Mouse (Mus musculus) limb, embryonic 11.5 days (tissue): ENCODE results near the gene Nsa2. TPM values are rescaled to one million over a fixed set of nuclear protein-coding genes. Genes with fewer than 3 reads are reported as not detected.

Experiments
- ATAC-seq: fragments of 200-750 bp; cut with Nextera tagmentation; 2 replicates; pipeline ENCODE4 v1.8.0; 2017; ENCODE audit warnings: low read depth; ENCODE audit not compliant: insufficient number of reproducible peaks, low FRiP score, low TSS enrichment
- DNase-seq: peaks from one replicate; pipeline ENCODE4 v3.0.0-alpha.2; 2015; ENCODE audit warnings: low spot score
- H3K27ac ChIP-seq: fragments of 300-500 bp; sonication (generic); replicated peaks from 2 replicates; pipeline ENCODE4 v1.5.1; 2014; ENCODE audit warnings: low read depth, mild to moderate bottlenecking, low read length
- H3K27me3 ChIP-seq: fragments of 300-500 bp; sonication (generic); 2 replicates; pipeline ENCODE4 v1.6.1; 2014; ENCODE audit warnings: mild to moderate bottlenecking, low read length, mixed read lengths; ENCODE audit not compliant: control insufficient read depth, insufficient read depth
- H3K36me3 ChIP-seq: fragments of 300-500 bp; sonication (generic); 2 replicates; pipeline ENCODE4 v1.6.1; 2014; ENCODE audit warnings: mild to moderate bottlenecking, low read length, moderate library complexity, mixed read lengths; ENCODE audit not compliant: control insufficient read depth, insufficient read depth
- H3K4me1 ChIP-seq: fragments of 300-500 bp; sonication (generic); 2 replicates; pipeline ENCODE4 v1.6.1; 2014; ENCODE audit warnings: low read length, mixed read lengths; ENCODE audit not compliant: control insufficient read depth, insufficient read depth
- H3K4me2 ChIP-seq: fragments of 300-500 bp; sonication (generic); 2 replicates; pipeline ENCODE4 v1.6.1; 2014; ENCODE audit warnings: low read depth, mild to moderate bottlenecking, moderate library complexity; ENCODE audit not compliant: severe bottlenecking
- H3K4me3 ChIP-seq: fragments of 300-500 bp; sonication (generic); 2 replicates; pipeline ENCODE4 v1.5.1; 2014; ENCODE audit warnings: low read depth, low read length
- H3K9ac ChIP-seq: fragments of 300-500 bp; sonication (generic); 2 replicates; pipeline ENCODE4 v1.6.1; 2014; ENCODE audit warnings: mild to moderate bottlenecking, low read length
- H3K9me3 ChIP-seq: fragments of 300-500 bp; sonication (generic); 2 replicates; pipeline ENCODE4 v1.6.1; 2016; ENCODE audit warnings: low read length; ENCODE audit not compliant: control insufficient read depth
- WGBS: fragments of 180-500 bp; shearing (Covaris S2); extraction: QIAGEN DNeasy Blood & Tissue Kit; methylation state at CpG from one replicate; pipeline ENCODE4 v1.1.7; 2014; 5-methylcytosine and 5-hydroxymethylcytosine counted together
- polyA plus RNA-seq: library from polyadenylated mRNA; unstranded; fragments of >200 nt; fragmentation: Nextera tagmentation; extraction: Ambion mirVana; gene quantifications from 2 replicates; pipeline ENCODE4 v1.2.1, GENCODE M21; 2014

The Nsa2 gene
- polyA plus RNA-seq, result 79.1 and 82.7 TPM in 2 replicates

GRCm38 (mm10) chr13:97137466-97138400 lies at the start of gene Nsa2, which contains the start of gene Gfm2:
Nsa2 (minus strand) TSS chr13:97137937.
Gfm2 (plus strand) TSS chr13:97137937.
- Histone ChIP-seq H3K4me1 (peaks cover 2% of the 10 kb centered on the region; the same call in 1 of the 2 replicates), H3K4me3 (peak within 1 kb of the TSS; percentile 81), H3K4me2 (peak within 1 kb of the TSS; percentile 57), H3K36me3 (peaks cover 7% of the 10 kb centered on the region; the same call in 1 of the 2 replicates), H3K27ac (peak within 1 kb of the TSS; percentile 36; the same call in 1 of the 2 replicates), H3K27me3 (no peaks in the 10 kb centered on the region), H3K9ac (peak within 1 kb of the TSS; percentile 84), H3K9me3 (no peaks in the 10 kb centered on the region)
- ATAC-seq (peak; percentile 89), DNase-seq (peak; percentile 91)
- under 1% methylated on average over 57 of the region's 57 CpGs for WGBS

DNA sequence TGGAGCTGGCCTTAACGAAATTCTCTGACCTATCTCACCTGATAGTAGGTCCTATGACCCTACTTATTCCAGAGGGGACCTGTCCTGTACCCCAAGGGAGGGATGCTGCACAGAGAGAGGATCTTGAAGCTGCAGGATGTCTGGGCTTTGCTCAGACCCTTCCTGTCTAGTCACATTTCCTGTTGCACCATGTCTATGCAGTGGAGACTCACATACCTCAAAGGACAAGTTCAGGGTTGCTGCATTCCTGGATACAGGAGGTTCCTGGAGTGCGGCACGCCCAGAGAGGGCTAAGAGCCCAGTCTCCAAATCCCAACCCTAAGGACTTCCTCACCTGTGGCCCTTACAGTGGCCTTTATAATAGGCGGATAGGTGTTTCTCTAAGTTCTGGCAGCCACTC lies 48.6 kb upstream of the Nsa2 start:
- no peaks in the 10 kb centered on the region for H3K27me3 ChIP-seq
- no peaks in the 10 kb centered on the region; the same call in 1 of the 2 replicates for H3K36me3 ChIP-seq
- DNase-seq (no peak), ATAC-seq (no peak)
- no peak overlapping the region for H3K4me3 ChIP-seq
- no peaks in the 10 kb centered on the region for H3K4me1 ChIP-seq
- no peak overlapping the region for H3K4me2 ChIP-seq
- H3K9ac ChIP-seq, result no peak overlapping the region
- H3K9me3 ChIP-seq, result no peaks in the 10 kb centered on the region
- H3K27ac ChIP-seq, result no peak overlapping the region
- 77% methylated on average over 4 of the region's 4 CpGs for WGBS

GRCm38 (mm10) chr13:97184656-97185055 lies 46.9 kb upstream of the Nsa2 start:
- Histone ChIP-seq H3K36me3 (peaks cover 1% of the 10 kb centered on the region; the same call in 1 of the 2 replicates), H3K27ac (no peak overlapping the region), H3K9ac (no peak overlapping the region), H3K4me3 (no peak overlapping the region), H3K4me1 (no peaks in the 10 kb centered on the region), H3K9me3 (no peaks in the 10 kb centered on the region), H3K4me2 (no peak overlapping the region), H3K27me3 (no peaks in the 10 kb centered on the region)
- 87% methylated on average over 5 of the region's 5 CpGs for WGBS
- ATAC-seq (no peak), DNase-seq (no peak)

DNA sequence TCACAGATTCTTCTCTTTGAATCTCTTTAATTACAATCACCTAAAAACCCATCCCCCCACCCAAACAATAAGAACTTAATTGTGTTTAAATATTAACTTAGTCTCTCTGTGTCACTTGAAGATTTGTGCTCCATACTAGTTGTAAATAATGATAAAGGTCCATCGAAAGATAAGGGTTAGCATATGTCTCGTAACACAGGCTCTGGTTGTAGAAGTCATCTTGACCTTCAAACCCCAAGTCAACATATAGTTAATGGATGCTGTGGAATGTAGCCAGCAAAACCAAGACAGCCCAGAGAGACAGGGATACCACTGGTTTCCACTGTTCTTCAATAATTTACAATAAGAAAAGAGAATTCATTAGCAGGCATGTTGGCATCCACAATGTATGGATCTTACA lies 46.4 kb upstream of the Nsa2 start:
- no peaks in the 10 kb centered on the region for H3K9me3 ChIP-seq
- H3K4me1 ChIP-seq, result no peaks in the 10 kb centered on the region
- no peak overlapping the region for H3K4me2 ChIP-seq
- H3K27ac ChIP-seq, result no peak overlapping the region
- WGBS, result 95% methylated on average over 2 of the region's 2 CpGs
- no peaks in the 10 kb centered on the region for H3K27me3 ChIP-seq
- peaks cover 2% of the 10 kb centered on the region; the same call in 1 of the 2 replicates for H3K36me3 ChIP-seq
- no peak for ATAC-seq
- H3K9ac ChIP-seq, result no peak overlapping the region
- no peak overlapping the region for H3K4me3 ChIP-seq
- no peak for DNase-seq

- H3K4me3 ChIP-seq, result no peak overlapping the region
- DNase-seq (no peak), ATAC-seq (no peak)
- no peak overlapping the region for H3K9ac ChIP-seq
- 78% methylated on average over 4 of the region's 4 CpGs for WGBS
- H3K9me3 ChIP-seq, result no peaks in the 10 kb centered on the region
- no peak overlapping the region for H3K4me2 ChIP-seq
- peaks cover 2% of the 10 kb centered on the region; the same call in 1 of the 2 replicates for H3K36me3 ChIP-seq
- H3K4me1 ChIP-seq, result no peaks in the 10 kb centered on the region
- no peaks in the 10 kb centered on the region for H3K27me3 ChIP-seq
- no peak overlapping the region for H3K27ac ChIP-seq
These were observed 45.1 kb upstream of the Nsa2 start for GRCm38 (mm10) chr13:97182821-97183220.

DNA sequence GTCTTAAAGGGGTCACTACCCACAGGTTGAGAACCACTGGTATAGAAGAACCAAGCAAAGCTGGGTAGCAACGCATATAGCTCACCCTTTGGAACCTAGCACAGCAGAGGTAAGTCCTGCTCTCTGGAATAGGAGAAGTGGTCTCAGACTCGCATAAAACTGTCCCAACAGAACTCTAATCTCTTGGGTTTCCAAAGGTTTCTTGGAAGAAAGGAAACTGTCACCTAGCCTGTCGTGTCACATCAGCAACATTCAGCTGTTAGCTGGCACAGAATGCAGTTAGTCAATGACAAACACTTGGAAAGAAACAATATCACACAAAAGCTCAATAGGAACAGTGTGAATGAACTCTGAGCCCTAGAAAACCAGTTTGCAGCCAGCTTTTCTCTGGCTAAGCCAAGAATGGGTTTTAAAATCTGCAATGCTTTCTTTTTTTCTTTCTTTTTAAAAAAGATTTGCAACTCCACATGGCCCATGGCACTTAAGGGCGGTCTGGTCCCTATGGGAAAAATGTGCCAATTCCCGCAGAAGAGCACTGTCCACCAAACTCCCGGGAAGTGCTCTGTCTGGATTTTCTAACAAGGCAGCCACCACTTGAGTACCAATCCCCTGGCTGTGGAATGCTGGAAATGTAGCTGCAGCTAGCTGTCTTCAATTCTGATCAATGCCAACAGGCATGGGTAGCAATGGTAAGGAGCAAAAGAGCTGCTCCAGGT lies 42.5 kb upstream of the Nsa2 start:
- H3K4me3 ChIP-seq, result no peak overlapping the region
- ATAC-seq (no peak), DNase-seq (no peak)
- no peaks in the 10 kb centered on the region for H3K27me3 ChIP-seq
- 85% methylated on average over 6 of the region's 6 CpGs for WGBS
- H3K9ac ChIP-seq, result no peak overlapping the region
- H3K4me1 ChIP-seq, result no peaks in the 10 kb centered on the region
- peaks cover 7% of the 10 kb centered on the region for H3K36me3 ChIP-seq
- H3K4me2 ChIP-seq, result no peak overlapping the region
- H3K9me3 ChIP-seq, result no peaks in the 10 kb centered on the region
- no peak overlapping the region for H3K27ac ChIP-seq

DNA sequence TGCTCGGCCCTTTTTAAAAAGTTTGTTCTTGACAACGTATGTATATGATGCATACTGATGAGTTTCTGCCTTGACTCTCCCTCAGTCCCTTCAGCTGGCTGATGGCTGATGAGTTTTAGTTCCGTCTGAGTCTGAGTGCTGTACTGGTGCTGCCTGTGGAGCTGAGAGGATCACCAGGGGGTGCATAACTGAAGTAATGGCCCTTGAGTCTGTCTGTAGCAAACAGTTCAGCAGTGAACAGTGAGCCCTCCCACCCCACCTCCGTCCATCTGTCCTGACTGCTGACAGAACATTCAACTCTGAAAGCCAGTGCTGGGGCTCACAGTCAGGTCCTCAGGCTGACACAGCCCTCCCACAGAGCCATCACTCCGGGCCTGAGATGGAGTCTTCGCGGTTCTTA lies 41.2 kb upstream of the Nsa2 start:
- 83% methylated on average over 7 of the region's 7 CpGs for WGBS
- H3K9ac ChIP-seq, result no peak overlapping the region
- no peaks in the 10 kb centered on the region for H3K4me1 ChIP-seq
- ATAC-seq, result no peak
- H3K4me2 ChIP-seq, result no peak overlapping the region
- no peak for DNase-seq
- peaks cover 7% of the 10 kb centered on the region for H3K36me3 ChIP-seq
- H3K27ac ChIP-seq, result no peak overlapping the region
- H3K9me3 ChIP-seq, result no peaks in the 10 kb centered on the region
- H3K4me3 ChIP-seq, result no peak overlapping the region
- no peaks in the 10 kb centered on the region for H3K27me3 ChIP-seq

GRCm38 (mm10) chr13:97176731-97177130 lies 39.0 kb upstream of the Nsa2 start:
- H3K4me2 ChIP-seq, result no peak overlapping the region
- H3K9ac ChIP-seq, result no peak overlapping the region
- no peak for ATAC-seq
- H3K27me3 ChIP-seq, result no peaks in the 10 kb centered on the region
- no peaks in the 10 kb centered on the region for H3K9me3 ChIP-seq
- no peak for DNase-seq
- H3K36me3 ChIP-seq, result peaks cover 7% of the 10 kb centered on the region
- H3K27ac ChIP-seq, result no peak overlapping the region
- no peaks in the 10 kb centered on the region for H3K4me1 ChIP-seq
- WGBS, result 88% methylated on average over 5 of the region's 5 CpGs
- H3K4me3 ChIP-seq, result no peak overlapping the region
